Mouse (Mus musculus) frontal cortex, postnatal 36 days (tissue): Measurements from ENCODE around the gene Ank2.
"Not testable (repeated sequence)": the region's sequence is repeated elsewhere in the genome, so short reads cannot be mapped to it uniquely, and the experiment has no call there.

Experiments
- DNase-seq, 2 experiments: peaks; one replicate each; pipeline ENCODE4 v3.0.0; 2022; ENCODE audit warnings: low spot score in 2 of 2

Ank2 gene

GRCm38 (mm10) chr3:127485174-127485573 lies 14.0 kb downstream of the Ank2 start:
- peak; percentile 42 to 76 for DNase-seq

- no peak for DNase-seq
These were observed 17.5 kb downstream of the Ank2 start for GRCm38 (mm10) chr3:127481658-127482057.

GRCm38 (mm10) chr3:127480369-127480768 lies 18.8 kb downstream of the Ank2 start:
- DNase-seq: not testable (repeated sequence)

GRCm38 (mm10) chr3:127474115-127474514 lies 25.0 kb downstream of the Ank2 start:
- no peak for DNase-seq

GRCm38 (mm10) chr3:127469164-127469752 lies 29.9 kb downstream of the Ank2 start:
- DNase-seq: no peak

GRCm38 (mm10) chr3:127468569-127468968 lies 30.6 kb downstream of the Ank2 start:
- DNase-seq: no peak

GRCm38 (mm10) chr3:127463816-127464480 lies 35.2 kb downstream of the Ank2 start:
- no peak for DNase-seq

GRCm38 (mm10) chr3:127463165-127463564 lies 36.0 kb downstream of the Ank2 start:
- no peak for DNase-seq

- DNase-seq: no peak
These were observed 36.7 kb downstream of the Ank2 start for GRCm38 (mm10) chr3:127462413-127462812.

- no peak for DNase-seq
These were observed 38.2 kb downstream of the Ank2 start for GRCm38 (mm10) chr3:127460891-127461437.

GRCm38 (mm10) chr3:127459858-127460257 lies 39.3 kb downstream of the Ank2 start:
- DNase-seq: no peak

- DNase-seq: no peak
These were observed 40.2 kb downstream of the Ank2 start for GRCm38 (mm10) chr3:127458925-127459324.

- no peak for DNase-seq
These were observed 40.7 kb downstream of the Ank2 start for GRCm38 (mm10) chr3:127458420-127458798.

GRCm38 (mm10) chr3:127457761-127458419 lies 41.3 kb downstream of the Ank2 start:
- no peak for DNase-seq

- no peak for DNase-seq
These were observed 45.4 kb downstream of the Ank2 start for GRCm38 (mm10) chr3:127453738-127454137.

- no peak for DNase-seq
These were observed 45.9 kb downstream of the Ank2 start for GRCm38 (mm10) chr3:127453254-127453653.

GRCm38 (mm10) chr3:127452233-127452632 lies 46.9 kb downstream of the Ank2 start:
- DNase-seq: no peak

- DNase-seq: no peak
These were observed 47.4 kb downstream of the Ank2 start for GRCm38 (mm10) chr3:127451741-127452140.

GRCm38 (mm10) chr3:127451070-127451469 lies 48.1 kb downstream of the Ank2 start:
- DNase-seq: peak; percentile 26 to 40

- DNase-seq: peak; percentile 68 to 72
These were observed 53.0 kb downstream of the Ank2 start for GRCm38 (mm10) chr3:127446173-127446572.

GRCm38 (mm10) chr3:127433291-127433690 lies 65.9 kb downstream of the Ank2 start:
- DNase-seq: no peak

GRCm38 (mm10) chr3:127429866-127430265 lies 69.3 kb downstream of the Ank2 start:
- no peak for DNase-seq

- no peak for DNase-seq
These were observed 70.6 kb downstream of the Ank2 start for GRCm38 (mm10) chr3:127428527-127428926.
